Mouse (Mus musculus): ENCODE data around the gene Kazn.

Gene Kazn

GRCm38 (mm10) chr4:142127275-142127788, 111.9 kb downstream of the Kazn start:
- DNase-seq (ENCODE audit: low read depth in 2 of 2, low spot score in 2 of 2) = no peak

- no peak for DNase-seq (ENCODE audit: low read depth in 2 of 2, low spot score in 2 of 2)
Measured at GRCm38 (mm10) chr4:142126641-142127274, 112.4 kb downstream of the Kazn start.

- no peak for DNase-seq (ENCODE audit: low read depth in 2 of 2, low spot score in 2 of 2)
Measured at GRCm38 (mm10) chr4:142121164-142121563, 118.0 kb downstream of the Kazn start.

- no peak for DNase-seq (ENCODE audit: low read depth in 2 of 2, low spot score in 2 of 2)
Measured at GRCm38 (mm10) chr4:142118522-142118921, 120.7 kb downstream of the Kazn start.

GRCm38 (mm10) chr4:142117993-142118392, 121.2 kb downstream of the Kazn start:
- no peak for DNase-seq (ENCODE audit: low read depth in 2 of 2, low spot score in 2 of 2)

- no peak for DNase-seq (ENCODE audit: low read depth in 2 of 2, low spot score in 2 of 2)
Measured at GRCm38 (mm10) chr4:142113306-142113705, 125.9 kb downstream of the Kazn start.

GRCm38 (mm10) chr4:142103081-142103671, 136.0 kb downstream of the Kazn start:
- no peak for DNase-seq (ENCODE audit: low read depth in 2 of 2, low spot score in 2 of 2)

- no peak for DNase-seq (ENCODE audit: low read depth in 2 of 2, low spot score in 2 of 2)
Measured at GRCm38 (mm10) chr4:142098303-142098702, 140.9 kb downstream of the Kazn start.

GRCm38 (mm10) chr4:142097871-142098270, 141.3 kb downstream of the Kazn start:
- no peak for DNase-seq (ENCODE audit: low read depth in 2 of 2, low spot score in 2 of 2)

- no peak for DNase-seq (ENCODE audit: low read depth in 2 of 2, low spot score in 2 of 2)
Measured at GRCm38 (mm10) chr4:142095513-142096241, 143.5 kb downstream of the Kazn start.

- DNase-seq (ENCODE audit: low read depth in 2 of 2, low spot score in 2 of 2) = no peak
Measured at GRCm38 (mm10) chr4:142094386-142094785, 144.8 kb downstream of the Kazn start.

GRCm38 (mm10) chr4:142091100-142091499, 148.1 kb downstream of the Kazn start:
- no peak for DNase-seq (ENCODE audit: low read depth in 2 of 2, low spot score in 2 of 2)

- no peak for DNase-seq (ENCODE audit: low read depth in 2 of 2, low spot score in 2 of 2)
Measured at GRCm38 (mm10) chr4:142089966-142090365, 149.2 kb downstream of the Kazn start.

GRCm38 (mm10) chr4:142088836-142089235, 150.4 kb downstream of the Kazn start:
- DNase-seq (ENCODE audit: low read depth in 2 of 2, low spot score in 2 of 2) = no peak

GRCm38 (mm10) chr4:142088409-142088808, 150.8 kb downstream of the Kazn start:
- DNase-seq (ENCODE audit: low read depth in 2 of 2, low spot score in 2 of 2) = no peak

GRCm38 (mm10) chr4:142084936-142085563, 154.2 kb downstream of the Kazn start:
- DNase-seq (ENCODE audit: low read depth in 2 of 2, low spot score in 2 of 2) = no peak

GRCm38 (mm10) chr4:142084131-142084899, 154.9 kb downstream of the Kazn start, which contains the start of gene Tmem51:
Tmem51 (minus strand) TSS chr4:142084304.
- no peak for DNase-seq (ENCODE audit: low read depth in 2 of 2, low spot score in 2 of 2)

GRCm38 (mm10) chr4:142083762-142084130, 155.5 kb downstream of the Kazn start:
- no peak for DNase-seq (ENCODE audit: low read depth in 2 of 2, low spot score in 2 of 2)

- DNase-seq (ENCODE audit: low read depth in 2 of 2, low spot score in 2 of 2) = no peak
Measured at GRCm38 (mm10) chr4:142083193-142083592, 156.0 kb downstream of the Kazn start.

- no peak for DNase-seq (ENCODE audit: low read depth in 2 of 2, low spot score in 2 of 2)
Measured at GRCm38 (mm10) chr4:142082703-142083102, 156.5 kb downstream of the Kazn start.
